Mouse (Mus musculus): Measurements from ENCODE around the gene Trim47.

Trim47 gene

GRCm38 (mm10) chr11:116127156-116127980 is at the start of gene Trim47:
Gene Trim47 (minus strand): TSS chr11:116127210.
- no peak for DNase-seq (ENCODE audit: low spot score in 2 of 2)

- no peak for DNase-seq (ENCODE audit: low spot score in 2 of 2)
These were observed 49.0 kb upstream of the Trim47 start for GRCm38 (mm10) chr11:116176010-116176409.

- DNase-seq (ENCODE audit: low spot score in 2 of 2): no peak
These were observed 47.9 kb upstream of the Trim47 start for GRCm38 (mm10) chr11:116174775-116175448.

GRCm38 (mm10) chr11:116171959-116172358 is 44.9 kb upstream of the Trim47 start:
- DNase-seq (ENCODE audit: low spot score in 2 of 2): no peak

- no peak for DNase-seq (ENCODE audit: low spot score in 2 of 2)
These were observed 43.2 kb upstream of the Trim47 start for GRCm38 (mm10) chr11:116170003-116170800.

GRCm38 (mm10) chr11:116169214-116169613 is 42.2 kb upstream of the Trim47 start:
- DNase-seq (ENCODE audit: low spot score in 2 of 2): no peak

- DNase-seq (ENCODE audit: low spot score in 2 of 2): peak; percentile 93 to 94
These were observed 41.0 kb upstream of the Trim47 start, which contains the start of gene Fbf1 for GRCm38 (mm10) chr11:116167884-116168439. Gene Fbf1 (minus strand): TSS chr11:116168166.

GRCm38 (mm10) chr11:116167232-116167631 is 40.2 kb upstream of the Trim47 start:
- no peak for DNase-seq (ENCODE audit: low spot score in 2 of 2)

GRCm38 (mm10) chr11:116163002-116163401 is 36.0 kb upstream of the Trim47 start:
- DNase-seq (ENCODE audit: low spot score in 2 of 2): no peak

GRCm38 (mm10) chr11:116162146-116162545 is 35.1 kb upstream of the Trim47 start:
- peak; percentile 41 to 69 for DNase-seq (ENCODE audit: low spot score in 2 of 2)

- no peak for DNase-seq (ENCODE audit: low spot score in 2 of 2)
These were observed 34.3 kb upstream of the Trim47 start for GRCm38 (mm10) chr11:116161312-116161711.

- no peak for DNase-seq (ENCODE audit: low spot score in 2 of 2)
These were observed 23.9 kb upstream of the Trim47 start for GRCm38 (mm10) chr11:116150960-116151359.

GRCm38 (mm10) chr11:116149341-116149740 is 22.3 kb upstream of the Trim47 start:
- no peak for DNase-seq (ENCODE audit: low spot score in 2 of 2)

- no peak for DNase-seq (ENCODE audit: low spot score in 2 of 2)
These were observed 21.8 kb upstream of the Trim47 start for GRCm38 (mm10) chr11:116148761-116149221.

- peak; percentile 49 to 54 for DNase-seq (ENCODE audit: low spot score in 2 of 2)
These were observed 19.4 kb upstream of the Trim47 start for GRCm38 (mm10) chr11:116146294-116146985.

GRCm38 (mm10) chr11:116145481-116146293 is 18.7 kb upstream of the Trim47 start:
- DNase-seq (ENCODE audit: low spot score in 2 of 2): no peak

GRCm38 (mm10) chr11:116143468-116143867 is 16.5 kb upstream of the Trim47 start:
- DNase-seq (ENCODE audit: low spot score in 2 of 2): no peak

- DNase-seq (ENCODE audit: low spot score in 2 of 2): no peak
These were observed 15.4 kb upstream of the Trim47 start for GRCm38 (mm10) chr11:116142211-116142991.

GRCm38 (mm10) chr11:116138468-116139138 is 11.6 kb upstream of the Trim47 start, which contains the start of gene Mrpl38:
Gene Mrpl38 (minus strand): TSS chr11:116138868.
- peak; percentile 74 to 79 for DNase-seq (ENCODE audit: low spot score in 2 of 2)

All from frontal cortex, postnatal 10 days (tissue).